Mouse (Mus musculus) midbrain, embryonic 13.5 days (tissue): ENCODE measurements around the gene Nfatc2ip. TPM values are rescaled to one million over a fixed set of nuclear protein-coding genes. Genes with fewer than 3 reads are reported as not detected.
A peak's percentile ranks its signal among the peaks of the same experiment; 100 is the strongest.

Experiments
- ATAC-seq: fragments of 200-750 bp; cut with Nextera tagmentation; 2 replicates; pipeline ENCODE4 v1.8.0; 2017; ENCODE audit warnings: mild to moderate bottlenecking, moderate TSS enrichment, moderate library complexity
- H3K27ac ChIP-seq: fragments of 300-500 bp; sonication (generic); 2 replicates; pipeline ENCODE4 v1.5.1; 2015; ENCODE audit warnings: inconsistent platforms, mild to moderate bottlenecking, moderate library complexity
- H3K27me3 ChIP-seq: fragments of 300-500 bp; sonication (generic); 2 replicates; pipeline ENCODE4 v1.6.1; 2015; ENCODE audit warnings: mild to moderate bottlenecking, inconsistent platforms
- H3K36me3 ChIP-seq: fragments of 300-500 bp; sonication (generic); 2 replicates; pipeline ENCODE4 v1.6.1; 2015; ENCODE audit warnings: mild to moderate bottlenecking, inconsistent platforms
- H3K4me1 ChIP-seq: fragments of 300-500 bp; sonication (generic); replicated peaks from 2 replicates; pipeline ENCODE4 v1.6.1; 2015; ENCODE audit warnings: inconsistent platforms
- H3K4me2 ChIP-seq: fragments of 300-500 bp; sonication (generic); replicated peaks from 2 replicates; pipeline ENCODE4 v1.6.1; 2015; ENCODE audit warnings: moderate library complexity, mild to moderate bottlenecking, inconsistent platforms
- H3K4me3 ChIP-seq: fragments of 300-500 bp; sonication (generic); replicated peaks from 2 replicates; pipeline ENCODE4 v1.5.1; 2015; ENCODE audit warnings: mild to moderate bottlenecking, inconsistent platforms
- H3K9ac ChIP-seq: fragments of 300-500 bp; sonication (generic); replicated peaks from 2 replicates; pipeline ENCODE4 v1.6.1; 2015; ENCODE audit warnings: mild to moderate bottlenecking, inconsistent platforms
- H3K9me3 ChIP-seq: fragments of 300-500 bp; sonication (generic); 2 replicates; pipeline ENCODE4 v1.6.1; 2016; ENCODE audit warnings: mild to moderate bottlenecking, inconsistent platforms
- WGBS: fragments of 180-500 bp; shearing (Covaris S2); methylation state at CpG from one replicate; pipeline ENCODE4 v1.1.7; 2015; 5-methylcytosine and 5-hydroxymethylcytosine counted together
- polyA plus RNA-seq: library from polyadenylated mRNA; unstranded; fragments of >200 nt; fragmentation: Nextera tagmentation; extraction: Ambion mirVana; gene quantifications from 2 replicates; pipeline ENCODE4 v1.2.1, GENCODE M21; 2015

Nfatc2ip gene
- polyA plus RNA-seq, 1 experiment from 2014 or later, result 3.8 TPM

DNA sequence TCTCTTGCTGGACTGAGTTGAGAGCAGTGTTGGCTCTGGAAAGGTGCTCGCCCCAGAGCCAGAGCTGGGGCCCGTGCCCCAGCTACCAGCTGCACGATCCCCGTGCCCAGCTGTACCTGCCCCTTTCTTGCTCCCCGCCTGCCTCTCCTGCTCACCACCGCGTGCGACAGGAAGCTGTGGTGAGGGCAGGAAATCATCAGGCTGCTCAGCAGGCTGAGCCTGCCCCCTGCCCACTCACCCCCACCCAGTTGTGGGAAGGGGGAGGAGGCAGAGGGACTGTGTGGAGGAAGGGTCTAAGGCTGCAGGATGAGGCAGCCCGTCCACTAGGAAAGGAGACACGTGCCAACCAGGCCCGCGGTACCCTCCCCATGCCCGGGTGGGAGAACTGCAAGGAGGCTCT lies 27.1 kb downstream of the Nfatc2ip start, which contains the start of gene Lat:
Gene Lat, minus strand, starts transcription at position 178 of the 400 bp plus-strand sequence.
- peaks cover 70% of the 10 kb centered on the region for H3K36me3 ChIP-seq

DNA sequence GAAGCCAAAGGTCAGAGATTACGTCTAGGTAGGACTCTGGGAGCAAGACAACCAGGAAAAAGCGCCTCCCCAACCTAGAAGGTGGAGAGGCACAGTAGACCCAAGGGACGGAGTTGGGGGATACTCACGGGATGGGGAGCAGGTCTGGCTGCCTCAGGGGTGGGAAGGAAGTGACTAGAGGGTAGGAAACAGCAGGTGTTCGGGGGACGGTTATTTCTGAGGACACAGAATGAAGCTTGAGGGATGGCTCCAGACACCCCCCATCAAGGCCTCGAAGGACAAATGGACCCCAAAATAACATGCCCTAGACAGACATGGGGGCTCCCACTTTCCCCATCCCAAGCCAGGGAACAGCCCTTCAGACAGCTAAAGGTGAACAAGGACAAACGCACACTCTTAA lies 28.2 kb downstream of the Nfatc2ip start:
- WGBS, result 88% methylated on average over 8 of the region's 8 CpGs
- Histone ChIP-seq H3K9me3 (no peaks in the 10 kb centered on the region), H3K4me1 (no peaks in the 10 kb centered on the region), H3K4me2 (no peak overlapping the region), H3K27ac (no peak overlapping the region), H3K36me3 (peaks cover 69% of the 10 kb centered on the region), H3K4me3 (no peak overlapping the region), H3K9ac (no peak overlapping the region), H3K27me3 (no peaks in the 10 kb centered on the region)
- ATAC-seq, result no peak

More for the DNA sequence above, 27.1 kb downstream of the Nfatc2ip start, which contains the start of gene Lat:
- Histone ChIP-seq H3K4me3 (no peak within 1 kb of the TSS), H3K4me1 (no peaks in the 10 kb centered on the region), H3K4me2 (no peak within 1 kb of the TSS), H3K27ac (no peak within 1 kb of the TSS), H3K9me3 (no peaks in the 10 kb centered on the region), H3K27me3 (no peaks in the 10 kb centered on the region), H3K9ac (no peak within 1 kb of the TSS)
- 0 out of 2 replicates have a peak, but pooled peaks have one; percentile 6 for ATAC-seq
- 84% methylated on average over 13 of the region's 13 CpGs for WGBS

DNA sequence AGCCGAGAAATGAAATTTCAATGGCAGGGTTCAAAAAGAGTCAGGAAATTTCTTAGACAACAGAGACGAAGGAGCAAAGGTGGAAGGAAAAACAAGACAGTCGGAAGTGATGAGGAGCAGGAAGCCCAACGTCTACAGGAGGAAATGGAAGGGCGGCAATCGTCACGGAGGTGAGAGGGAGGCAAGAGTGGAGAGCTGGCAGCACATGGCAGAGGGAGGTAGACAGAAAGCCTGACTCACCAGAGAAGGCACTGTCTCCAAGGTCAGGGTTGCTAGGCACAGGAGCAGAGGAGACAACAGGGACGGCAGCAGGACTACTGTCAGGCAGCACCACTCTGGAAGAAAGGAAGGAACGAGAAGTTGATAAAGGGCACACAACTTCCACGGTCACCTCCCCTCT lies 28.9 kb downstream of the Nfatc2ip start:
- Histone ChIP-seq H3K36me3 (peaks cover 62% of the 10 kb centered on the region), H3K4me3 (no peak overlapping the region), H3K4me1 (no peaks in the 10 kb centered on the region), H3K27ac (no peak overlapping the region), H3K4me2 (no peak overlapping the region), H3K27me3 (no peaks in the 10 kb centered on the region), H3K9me3 (no peaks in the 10 kb centered on the region), H3K9ac (no peak overlapping the region)
- no peak for ATAC-seq
- WGBS, result 95% methylated on average over 10 of the region's 10 CpGs

DNA sequence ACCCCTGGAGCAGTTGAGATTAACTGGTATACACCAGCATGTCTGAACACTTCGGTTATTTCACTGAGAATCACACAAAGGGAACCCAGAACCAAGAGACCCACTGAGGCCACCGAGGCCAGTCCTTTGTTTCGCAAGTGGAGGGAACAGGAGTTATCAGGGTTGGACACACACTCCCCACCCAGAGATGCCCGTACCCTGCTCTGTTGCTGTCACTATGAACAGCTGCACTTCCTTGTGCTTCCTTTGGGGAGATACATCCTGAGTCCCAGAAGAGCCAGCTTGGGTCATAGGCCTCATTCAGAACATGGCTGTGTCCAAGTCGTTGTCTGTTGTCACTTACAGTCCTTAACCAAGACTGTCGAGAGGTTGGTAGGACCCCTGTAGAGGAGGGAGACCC lies 33.5 kb downstream of the Nfatc2ip start:
- ATAC-seq, result no peak
- Histone ChIP-seq H3K27ac (no peak overlapping the region), H3K4me3 (no peak overlapping the region), H3K9me3 (no peaks in the 10 kb centered on the region), H3K27me3 (no peaks in the 10 kb centered on the region), H3K36me3 (peaks cover 17% of the 10 kb centered on the region), H3K9ac (no peak overlapping the region), H3K4me1 (no peaks in the 10 kb centered on the region), H3K4me2 (no peak overlapping the region)
- WGBS, result 86% methylated on average over 6 of the region's 6 CpGs

- Histone ChIP-seq H3K4me3 (no peak overlapping the region), H3K27me3 (no peaks in the 10 kb centered on the region), H3K4me1 (peaks cover 13% of the 10 kb centered on the region), H3K4me2 (no peak overlapping the region), H3K27ac (no peak overlapping the region), H3K36me3 (peaks cover 4% of the 10 kb centered on the region; the same call in 1 of the 2 replicates), H3K9me3 (no peaks in the 10 kb centered on the region), H3K9ac (no peak overlapping the region)
- no peak for ATAC-seq
- WGBS, result 77% methylated on average over 13 of the region's 13 CpGs
Measured at GRCm38 (mm10) chr7:126359049-126359448, 37.5 kb downstream of the Nfatc2ip start.

DNA sequence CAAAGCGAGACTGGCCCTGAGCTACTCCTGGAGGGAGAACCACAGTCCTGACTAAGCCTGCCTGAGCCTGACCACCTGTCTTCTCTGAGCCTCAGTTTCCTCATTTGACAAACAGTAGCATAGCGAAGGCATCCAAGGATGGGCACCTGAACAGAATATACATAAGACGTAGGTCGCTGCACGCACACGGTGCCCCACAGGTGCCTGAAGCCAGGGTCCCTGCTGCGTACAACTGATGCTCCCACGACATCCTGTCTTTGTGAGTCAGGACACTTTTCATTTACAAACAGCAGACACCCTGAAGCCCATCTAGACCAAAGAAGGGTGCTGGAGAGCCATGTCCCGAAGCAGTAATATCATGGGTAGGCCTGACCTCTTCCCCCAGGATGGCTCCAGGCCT lies 38.1 kb downstream of the Nfatc2ip start:
- WGBS, result 95% methylated on average over 9 of the region's 9 CpGs
- ATAC-seq, result no peak

DNA sequence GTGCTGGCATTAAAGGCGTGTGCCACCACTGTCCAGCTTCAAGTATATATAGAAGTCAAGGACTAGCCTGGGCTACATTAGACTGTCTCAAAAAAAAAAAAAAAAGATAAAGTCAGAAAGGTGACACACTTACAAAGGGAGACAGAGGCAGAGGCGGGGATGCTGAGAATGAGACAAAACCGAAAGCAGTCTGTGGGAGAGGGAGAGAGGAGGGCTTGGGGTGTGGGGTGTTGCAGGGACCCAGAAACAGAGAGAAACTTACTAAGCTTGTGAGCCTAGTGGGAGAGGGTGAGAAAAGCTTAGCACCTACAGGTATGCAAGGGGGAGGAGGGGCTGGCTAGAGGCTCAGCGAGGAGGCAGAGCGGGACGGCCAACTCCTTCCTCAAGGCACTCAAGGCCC lies 38.7 kb downstream of the Nfatc2ip start:
- Histone ChIP-seq H3K36me3 (no peaks in the 10 kb centered on the region), H3K4me1 (peaks cover 13% of the 10 kb centered on the region), H3K27ac (no peak overlapping the region), H3K9ac (no peak overlapping the region), H3K9me3 (no peaks in the 10 kb centered on the region), H3K4me2 (no peak overlapping the region), H3K27me3 (no peaks in the 10 kb centered on the region), H3K4me3 (no peak overlapping the region)
- no peak for ATAC-seq
- 89% methylated on average over 6 of the region's 6 CpGs for WGBS

More for the DNA sequence above, 38.1 kb downstream of the Nfatc2ip start:
- Histone ChIP-seq H3K36me3 (no peaks in the 10 kb centered on the region), H3K4me2 (no peak overlapping the region), H3K9me3 (no peaks in the 10 kb centered on the region), H3K27me3 (no peaks in the 10 kb centered on the region), H3K27ac (no peak overlapping the region), H3K4me3 (no peak overlapping the region), H3K9ac (no peak overlapping the region), H3K4me1 (peaks cover 13% of the 10 kb centered on the region)

DNA sequence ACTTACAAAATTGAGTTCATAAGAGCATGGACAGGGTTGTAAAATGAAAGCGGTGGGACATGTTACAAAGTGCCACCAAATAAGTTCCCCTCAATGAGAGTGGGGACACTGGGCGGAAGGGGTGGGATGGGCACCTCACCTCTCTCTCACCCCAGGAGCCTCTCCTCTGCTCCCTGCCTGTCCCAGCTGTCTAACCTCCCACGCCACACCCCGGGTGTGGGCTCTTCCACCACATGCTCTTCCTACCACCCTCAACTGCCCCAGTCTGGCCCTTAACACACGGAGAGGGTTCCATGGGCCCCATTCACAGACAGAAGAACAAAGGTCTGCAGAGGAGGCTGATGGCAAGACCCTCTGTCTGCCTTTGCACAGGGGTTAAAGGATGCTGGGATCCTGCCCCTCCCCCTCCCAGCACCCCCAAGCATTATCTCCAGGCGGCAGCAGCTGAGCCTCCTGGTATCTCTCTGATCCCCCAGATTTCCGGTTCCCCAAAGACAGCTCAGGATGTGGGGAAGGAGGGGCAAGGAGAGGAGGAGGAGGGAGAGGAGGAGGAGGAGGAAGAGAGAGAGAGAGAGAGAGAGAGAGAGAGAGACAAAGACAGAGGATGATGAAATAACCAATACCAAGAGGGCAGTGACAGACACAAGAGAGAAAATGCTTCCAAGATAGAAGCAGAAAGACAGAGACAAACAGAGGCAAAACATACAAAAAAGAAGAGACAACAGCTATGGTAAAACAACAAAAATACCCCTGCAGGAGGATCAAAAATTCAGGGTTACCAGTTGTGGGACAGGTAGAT lies 39.5 kb downstream of the Nfatc2ip start:
- no peak overlapping the region for H3K9ac ChIP-seq
- H3K27me3 ChIP-seq, result no peaks in the 10 kb centered on the region
- no peak overlapping the region for H3K4me2 ChIP-seq
- ATAC-seq, result no peak
- no peaks in the 10 kb centered on the region for H3K36me3 ChIP-seq
- peaks cover 13% of the 10 kb centered on the region for H3K4me1 ChIP-seq
- WGBS, result 45% methylated on average over 7 of the region's 7 CpGs
- H3K27ac ChIP-seq, result no peak overlapping the region
- H3K4me3 ChIP-seq, result no peak overlapping the region
- no peaks in the 10 kb centered on the region for H3K9me3 ChIP-seq

GRCm38 (mm10) chr7:126355847-126356597 lies 40.5 kb downstream of the Nfatc2ip start:
- Histone ChIP-seq H3K36me3 (no peaks in the 10 kb centered on the region), H3K27ac (no peak overlapping the region), H3K27me3 (no peaks in the 10 kb centered on the region), H3K9me3 (no peaks in the 10 kb centered on the region), H3K9ac (no peak overlapping the region), H3K4me3 (no peak overlapping the region), H3K4me2 (no peak overlapping the region), H3K4me1 (peaks cover 17% of the 10 kb centered on the region)
- 43% methylated on average over 5 of the region's 5 CpGs for WGBS
- no peak for ATAC-seq

DNA sequence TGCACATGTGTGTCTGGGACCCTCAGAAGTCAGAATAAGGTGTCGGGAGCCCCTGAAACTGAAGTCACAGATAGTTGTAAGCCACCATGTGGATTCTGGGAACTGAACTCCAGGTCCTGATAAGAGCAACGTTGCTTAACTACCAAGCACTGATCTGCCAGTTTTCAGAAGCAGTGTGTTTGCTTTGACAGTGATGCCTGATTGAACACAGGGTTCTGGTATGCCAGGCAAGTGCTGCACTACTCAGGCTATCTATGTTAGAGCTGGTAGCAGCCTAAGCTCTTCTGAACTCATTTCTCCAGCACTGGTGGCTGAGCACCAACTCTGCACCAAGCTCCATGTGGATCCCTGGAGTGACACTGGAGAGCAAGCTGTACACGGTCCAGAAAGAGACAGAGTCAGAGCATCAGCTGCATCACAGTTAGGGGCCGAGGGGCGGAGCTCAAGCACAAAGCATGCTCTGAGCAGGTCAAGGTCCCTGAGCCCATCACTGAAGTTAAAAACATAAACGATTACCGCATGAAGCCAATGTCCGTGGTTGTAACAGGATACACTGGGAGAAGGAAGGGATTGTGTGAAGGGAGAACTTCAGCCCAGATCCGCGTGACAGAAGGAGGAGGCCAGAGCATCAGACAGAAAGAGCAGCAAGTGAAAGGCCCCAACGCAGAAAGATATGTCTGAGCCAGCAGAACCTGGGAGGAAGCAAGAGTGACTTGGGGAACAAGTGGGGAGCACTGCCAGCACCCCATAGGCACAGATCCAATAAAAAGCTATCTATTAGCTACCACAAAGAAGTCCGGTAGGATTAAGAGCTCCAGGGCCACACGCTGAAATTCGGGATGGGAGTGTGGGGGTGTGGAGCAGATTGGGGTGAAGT lies 41.6 kb downstream of the Nfatc2ip start:
- H3K4me3 ChIP-seq, result no peak overlapping the region
- no peak overlapping the region for H3K4me2 ChIP-seq
- H3K4me1 ChIP-seq, result peaks cover 17% of the 10 kb centered on the region
- H3K36me3 ChIP-seq, result no peaks in the 10 kb centered on the region
- H3K9ac ChIP-seq, result no peak overlapping the region
- H3K9me3 ChIP-seq, result no peaks in the 10 kb centered on the region
- ATAC-seq, result no peak
- WGBS, result 50% methylated on average over 14 of the region's 14 CpGs
- H3K27me3 ChIP-seq, result no peaks in the 10 kb centered on the region
- H3K27ac ChIP-seq, result no peak overlapping the region

DNA sequence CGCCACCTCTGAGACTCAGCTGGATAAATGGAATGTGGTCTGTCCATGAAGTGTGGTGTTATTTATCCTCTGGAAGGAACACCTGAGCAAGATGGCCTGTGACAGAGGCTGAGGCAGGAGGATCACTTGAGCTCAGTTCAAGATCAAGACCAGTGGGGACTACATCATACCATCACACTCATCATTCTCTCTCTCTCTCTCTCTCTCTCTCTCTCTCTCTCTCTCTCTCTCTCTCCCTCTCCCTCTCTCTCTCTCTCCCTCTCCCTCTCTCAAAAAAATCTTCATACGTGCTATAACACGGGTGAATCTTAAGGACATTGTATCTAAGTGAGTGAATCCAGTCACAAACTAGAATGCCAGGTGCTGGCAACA lies 42.6 kb downstream of the Nfatc2ip start:
- H3K9me3 ChIP-seq, result no peaks in the 10 kb centered on the region
- no peak overlapping the region for H3K4me3 ChIP-seq
- no peak for ATAC-seq
- H3K27me3 ChIP-seq, result no peaks in the 10 kb centered on the region
- 86% methylated on average over 3 of the region's 3 CpGs for WGBS
- H3K36me3 ChIP-seq, result no peaks in the 10 kb centered on the region
- no peak overlapping the region for H3K9ac ChIP-seq
- peaks cover 17% of the 10 kb centered on the region for H3K4me1 ChIP-seq
- H3K4me2 ChIP-seq, result no peak overlapping the region
- H3K27ac ChIP-seq, result no peak overlapping the region
